Mouse (Mus musculus) liver, postnatal 0 days (tissue): ENCODE data around the gene Tnrc18. TPM values are rescaled to one million over a fixed set of nuclear protein-coding genes. Genes with fewer than 3 reads are reported as not detected.
A peak's percentile ranks its signal among the peaks of the same experiment; 100 is the strongest.

Experiments
- ATAC-seq: fragments of 200-750 bp; cut with Nextera tagmentation; 2 replicates; pipeline ENCODE4 v1.8.0; 2017; ENCODE audit warnings: mild to moderate bottlenecking, moderate library complexity
- DNase-seq: peaks from one replicate; pipeline ENCODE4 v3.0.0-alpha.2; 2016
- H3K27ac ChIP-seq: fragments of 300-500 bp; sonication (generic); 2 replicates; pipeline ENCODE4 v1.5.1; 2014; ENCODE audit warnings: antibody characterized with exemption, moderate library complexity, mild to moderate bottlenecking, low read depth
- H3K27me3 ChIP-seq: fragments of 300-500 bp; sonication (generic); 2 replicates; pipeline ENCODE4 v1.6.1; 2014; ENCODE audit warnings: low read length, control low read depth, mixed read lengths; ENCODE audit not compliant: insufficient read depth
- H3K36me3 ChIP-seq: fragments of 300-500 bp; sonication (generic); replicated peaks from 2 replicates; pipeline ENCODE4 v1.6.1; 2014; ENCODE audit warnings: mild to moderate bottlenecking, control low read depth, low read length, moderate library complexity, mixed read lengths; ENCODE audit not compliant: insufficient read depth
- H3K4me1 ChIP-seq: fragments of 300-500 bp; sonication (generic); 2 replicates; pipeline ENCODE4 v1.6.1; 2014; ENCODE audit warnings: antibody characterized with exemption, mild to moderate bottlenecking, control low read depth; ENCODE audit not compliant: insufficient read depth
- H3K4me2 ChIP-seq: fragments of 300-500 bp; sonication (generic); 2 replicates; pipeline ENCODE4 v1.6.1; 2014; ENCODE audit warnings: low read depth, mild to moderate bottlenecking, low read length, moderate library complexity, mixed read lengths
- H3K4me3 ChIP-seq: fragments of 300-500 bp; sonication (generic); 2 replicates; pipeline ENCODE4 v1.5.1; 2014; ENCODE audit warnings: low read depth, low read length
- H3K9ac ChIP-seq: fragments of 300-500 bp; sonication (generic); replicated peaks from 2 replicates; pipeline ENCODE4 v1.6.1; 2014; ENCODE audit warnings: mild to moderate bottlenecking, moderate library complexity
- H3K9me3 ChIP-seq: fragments of 300-500 bp; sonication (generic); 2 replicates; pipeline ENCODE4 v1.6.1; 2016; ENCODE audit warnings: mild to moderate bottlenecking, control low read depth, low read length, mixed read lengths
- CTCF ChIP-seq: sonication (generic); IDR thresholded peaks from 2 replicates; pipeline ENCODE4 v1.5.1; 2016; ENCODE audit warnings: antibody characterized with exemption, low read depth
- EP300 ChIP-seq: IDR thresholded peaks from 2 replicates; pipeline ENCODE4 v1.6.1; 2016; ENCODE audit warnings: antibody characterized with exemption, low read depth, mild to moderate bottlenecking
- WGBS: fragments of 180-500 bp; shearing (Covaris S2); extraction: QIAGEN DNeasy Blood & Tissue Kit; methylation state at CpG from one replicate; pipeline ENCODE4 v1.1.7; 2014; ENCODE audit not compliant: insufficient replicate concordance; 5-methylcytosine and 5-hydroxymethylcytosine counted together
- polyA plus RNA-seq: library from polyadenylated mRNA; unstranded; fragments of >200 nt; fragmentation: Nextera tagmentation; extraction: Ambion mirVana; gene quantifications from 2 replicates; pipeline ENCODE4 v1.2.1, GENCODE M21; 2015

The Tnrc18 gene
- polyA plus RNA-seq, 1 experiment from 2014 or later: 4.0 TPM

- H3K4me3 ChIP-seq: no peak overlapping the region
- no peak overlapping the region for H3K9ac ChIP-seq
- ATAC-seq (no peak), DNase-seq (no peak)
- H3K4me1 ChIP-seq: peaks cover 12% of the 10 kb centered on the region
- H3K27ac ChIP-seq: no peak overlapping the region
- H3K36me3 ChIP-seq: no peaks in the 10 kb centered on the region
- 80% methylated on average over 4 of the region's 4 CpGs for WGBS
- H3K4me2 ChIP-seq: no peak overlapping the region
- no peak for TF ChIP-seq EP300
- TF ChIP-seq CTCF: no peak
- H3K27me3 ChIP-seq: no peaks in the 10 kb centered on the region
- no peaks in the 10 kb centered on the region for H3K9me3 ChIP-seq
Observed at GRCm38 (mm10) chr5:142796921-142797320, 20.5 kb downstream of the Tnrc18 start.

DNA sequence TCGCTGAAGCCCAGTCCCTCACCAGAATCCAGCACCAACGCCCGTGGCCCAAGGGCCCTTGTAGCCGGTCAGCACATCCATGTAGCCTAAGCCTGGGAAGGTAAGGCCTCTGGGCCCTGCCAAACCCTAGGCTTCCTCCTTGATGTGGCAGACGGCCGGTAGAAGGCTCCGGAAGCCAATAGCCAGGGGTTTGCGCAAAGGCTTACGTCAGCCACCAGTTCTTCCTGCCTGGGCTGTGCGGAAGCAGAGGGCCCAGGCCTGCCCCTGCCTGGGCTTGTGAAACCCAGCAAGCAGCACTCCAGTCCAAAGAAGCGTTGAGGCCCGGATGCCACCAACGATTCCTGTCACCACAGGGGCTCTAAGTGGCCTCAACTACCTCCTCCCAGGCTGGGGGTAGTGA is 22.9 kb downstream of the Tnrc18 start:
- peak overlapping the region; percentile 79 for H3K27ac ChIP-seq
- peak overlapping the region; percentile 63 for H3K4me2 ChIP-seq
- no peaks in the 10 kb centered on the region for H3K9me3 ChIP-seq
- peaks cover 4% of the 10 kb centered on the region; the same call in 1 of the 2 replicates for H3K36me3 ChIP-seq
- ATAC-seq (peak; percentile 84), DNase-seq (peak; percentile 76)
- H3K4me1 ChIP-seq: no peaks in the 10 kb centered on the region
- H3K27me3 ChIP-seq: no peaks in the 10 kb centered on the region
- H3K9ac ChIP-seq: peak overlapping the region; percentile 41; the same call in 1 of the 2 replicates
- TF ChIP-seq EP300 (no peak), CTCF (no peak)
- peak overlapping the region; percentile 39 for H3K4me3 ChIP-seq
- 29% methylated on average over 13 of the region's 13 CpGs for WGBS

DNA sequence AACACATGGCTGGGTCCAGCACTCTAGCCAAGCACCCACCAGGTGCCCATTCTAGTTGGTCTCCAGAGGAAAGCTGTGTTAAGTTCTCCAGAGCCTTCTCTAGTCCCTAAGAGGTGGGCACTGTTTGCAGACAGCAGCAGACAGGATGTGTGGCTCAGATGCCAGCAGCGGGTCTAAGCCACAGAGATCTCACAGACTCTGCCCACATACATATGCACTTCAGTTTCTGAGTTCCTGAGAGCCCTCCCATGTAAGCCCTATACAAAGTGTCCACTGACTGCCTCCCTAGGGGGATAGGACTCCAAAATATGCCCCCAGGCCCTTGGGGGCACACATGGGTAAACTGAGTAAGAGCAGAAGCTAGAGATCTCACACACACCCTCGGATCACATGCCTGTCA is 23.3 kb downstream of the Tnrc18 start:
- Histone ChIP-seq H3K4me3 (peak overlapping the region; percentile 39), H3K4me1 (no peaks in the 10 kb centered on the region), H3K27ac (peak overlapping the region; percentile 60), H3K27me3 (no peaks in the 10 kb centered on the region), H3K4me2 (peak overlapping the region; percentile 63), H3K9me3 (no peaks in the 10 kb centered on the region), H3K9ac (peak overlapping the region; percentile 41; the same call in 1 of the 2 replicates), H3K36me3 (peaks cover 7% of the 10 kb centered on the region)
- WGBS: 40% methylated on average over 2 of the region's 2 CpGs
- no peak for DNase-seq
- ATAC-seq: no peak
- TF ChIP-seq EP300 (no peak), CTCF (no peak)

DNA sequence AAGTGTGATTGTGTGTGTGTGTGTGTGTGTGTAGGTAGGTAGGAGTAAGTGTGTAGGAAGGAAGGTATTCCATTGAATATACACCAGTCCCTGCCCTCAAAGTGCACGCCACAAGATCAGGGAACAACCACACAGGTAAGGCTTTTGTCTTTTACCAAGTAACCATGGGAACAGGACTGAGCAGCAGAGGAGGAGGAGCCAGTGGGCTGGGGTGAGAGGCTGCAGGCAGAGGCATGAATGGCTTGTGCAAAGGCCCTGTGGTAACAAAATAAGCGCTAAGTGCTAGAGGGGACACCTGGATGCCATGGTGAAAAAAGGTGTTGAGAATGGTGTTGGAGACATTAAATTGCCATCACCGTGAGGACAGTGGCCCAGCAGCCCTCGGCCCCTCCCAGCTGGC is 24.9 kb downstream of the Tnrc18 start:
- Histone ChIP-seq H3K27me3 (no peaks in the 10 kb centered on the region), H3K9me3 (peaks cover 5% of the 10 kb centered on the region), H3K9ac (no peak overlapping the region), H3K36me3 (peaks cover 19% of the 10 kb centered on the region), H3K4me3 (no peak overlapping the region), H3K4me2 (no peak overlapping the region), H3K27ac (no peak overlapping the region), H3K4me1 (no peaks in the 10 kb centered on the region)
- no peak for DNase-seq
- WGBS: 85% methylated on average over 4 of the region's 4 CpGs
- TF ChIP-seq CTCF (no peak), EP300 (no peak)
- ATAC-seq: no peak

- ATAC-seq: no peak
Observed at GRCm38 (mm10) chr5:142788279-142788678, 29.2 kb downstream of the Tnrc18 start.

DNA sequence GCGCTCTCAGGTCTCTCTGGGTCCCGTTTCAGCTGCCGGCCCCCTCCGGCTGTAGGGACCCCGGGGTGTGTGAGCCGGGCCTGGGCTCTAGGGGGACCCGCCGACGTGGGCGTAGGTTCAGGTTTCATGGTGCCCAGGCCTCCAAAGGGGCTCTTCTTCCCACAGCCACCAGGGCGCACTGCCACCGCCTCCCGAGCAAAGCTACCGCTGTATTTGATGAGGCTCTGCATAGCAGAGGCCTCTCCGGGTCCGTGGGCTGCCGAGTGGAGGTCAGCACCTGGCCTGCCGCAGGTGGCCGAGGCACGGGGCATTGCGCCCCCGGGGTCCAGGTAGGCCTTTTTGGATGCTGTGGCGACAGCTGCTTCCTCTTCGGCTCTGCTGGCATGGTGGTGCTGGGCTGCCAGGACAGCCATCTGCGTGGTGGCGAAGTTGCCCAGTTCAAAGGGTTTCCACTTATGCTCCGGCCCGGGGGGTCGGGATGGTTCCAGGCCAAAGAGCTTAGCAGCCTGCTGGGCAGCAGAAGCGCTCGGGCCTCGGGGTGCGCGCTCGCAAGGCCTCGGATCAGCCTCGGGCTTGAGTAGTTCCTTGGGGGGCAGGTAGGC is 30.1 kb downstream of the Tnrc18 start:
- H3K36me3 ChIP-seq: peaks cover 32% of the 10 kb centered on the region
- no peak overlapping the region for H3K4me2 ChIP-seq
- no peak overlapping the region for H3K27ac ChIP-seq
- ATAC-seq (no peak), DNase-seq (no peak)
- H3K9me3 ChIP-seq: peaks cover 5% of the 10 kb centered on the region
- TF ChIP-seq EP300 (no peak), CTCF (no peak)
- H3K4me1 ChIP-seq: peaks cover 10% of the 10 kb centered on the region
- H3K4me3 ChIP-seq: no peak overlapping the region
- H3K27me3 ChIP-seq: no peaks in the 10 kb centered on the region
- no peak overlapping the region for H3K9ac ChIP-seq
- WGBS: 92% methylated on average over 36 of the region's 37 CpGs

More at GRCm38 (mm10) chr5:142788279-142788678, 29.2 kb downstream of the Tnrc18 start:
- Histone ChIP-seq H3K4me3 (no peak overlapping the region), H3K27ac (no peak overlapping the region), H3K36me3 (peaks cover 32% of the 10 kb centered on the region), H3K9ac (no peak overlapping the region), H3K27me3 (no peaks in the 10 kb centered on the region), H3K4me2 (no peak overlapping the region), H3K9me3 (peaks cover 5% of the 10 kb centered on the region), H3K4me1 (peaks cover 6% of the 10 kb centered on the region; the same call in 1 of the 2 replicates)
- WGBS: 92% methylated on average over 21 of the region's 23 CpGs
- no peak for DNase-seq
- no peak for TF ChIP-seq CTCF
- TF ChIP-seq EP300: no peak

DNA sequence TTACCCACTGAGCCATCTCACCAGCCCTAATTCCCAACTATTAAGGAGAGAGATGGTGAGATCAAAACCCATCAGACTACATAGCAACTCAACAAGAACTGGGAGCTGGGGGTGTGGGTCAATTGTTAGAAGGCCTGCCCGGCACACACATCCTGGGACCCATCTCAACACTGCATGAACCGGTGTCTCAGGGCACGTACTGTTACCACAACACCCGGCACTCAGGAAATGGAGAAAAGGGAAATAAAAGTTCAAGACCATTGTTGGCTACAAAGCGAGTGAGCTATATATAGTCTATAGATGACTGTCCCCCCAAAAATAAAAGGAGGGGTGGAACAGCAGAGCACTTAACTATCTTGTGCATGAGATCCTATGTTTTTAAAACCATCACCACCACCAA is 30.8 kb downstream of the Tnrc18 start:
- 61% methylated on average over 5 of the region's 5 CpGs for WGBS
- no peak for DNase-seq
- peaks cover 32% of the 10 kb centered on the region for H3K36me3 ChIP-seq

More for the DNA sequence above, 30.8 kb downstream of the Tnrc18 start:
- H3K4me2 ChIP-seq: no peak overlapping the region
- no peak overlapping the region for H3K27ac ChIP-seq
- no peaks in the 10 kb centered on the region for H3K27me3 ChIP-seq
- no peak overlapping the region for H3K9ac ChIP-seq
- peaks cover 10% of the 10 kb centered on the region for H3K4me1 ChIP-seq
- H3K4me3 ChIP-seq: no peak overlapping the region
- TF ChIP-seq CTCF: no peak
- TF ChIP-seq EP300: no peak
- peaks cover 5% of the 10 kb centered on the region for H3K9me3 ChIP-seq
- ATAC-seq: no peak
